Mouse (Mus musculus) 3134 (cell line): ENCODE measurements at regions not wholly inside any gene's neighbourhood (a gene's known extent, or its start where the extent isn't known, plus 50 kb on each side); places are given as distances from the start of the nearest gene placed in this dataset.

Source experiments
- DNase-seq: peaks from one replicate; pipeline ENCODE4 v3.0.0-alpha.2; 2011; ENCODE audit warnings: low spot score; ENCODE audit not compliant: insufficient read length; ENCODE audit errors: extremely low read depth

DNA sequence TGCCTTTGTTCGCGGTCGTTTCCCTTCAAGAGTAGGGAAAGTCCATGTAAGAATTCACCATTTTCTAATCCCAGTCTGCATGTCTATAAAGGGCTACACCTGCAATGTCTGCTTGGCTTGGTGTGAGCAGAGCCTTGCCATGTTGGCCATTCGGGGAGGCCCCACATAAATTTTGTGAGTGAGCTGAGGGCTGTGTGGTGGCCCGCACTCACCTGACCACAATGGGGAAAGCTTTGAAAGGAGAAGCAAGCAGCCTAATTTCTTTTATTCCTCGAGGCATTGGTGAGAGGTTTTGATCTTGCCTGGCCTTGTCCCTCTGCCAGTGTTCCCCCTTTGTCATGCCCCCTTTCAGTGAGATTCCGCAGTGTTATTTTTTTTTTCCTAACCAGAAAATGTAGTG, 70.9 kb upstream of the Tmco5 start:
- DNase-seq: no peak

DNA sequence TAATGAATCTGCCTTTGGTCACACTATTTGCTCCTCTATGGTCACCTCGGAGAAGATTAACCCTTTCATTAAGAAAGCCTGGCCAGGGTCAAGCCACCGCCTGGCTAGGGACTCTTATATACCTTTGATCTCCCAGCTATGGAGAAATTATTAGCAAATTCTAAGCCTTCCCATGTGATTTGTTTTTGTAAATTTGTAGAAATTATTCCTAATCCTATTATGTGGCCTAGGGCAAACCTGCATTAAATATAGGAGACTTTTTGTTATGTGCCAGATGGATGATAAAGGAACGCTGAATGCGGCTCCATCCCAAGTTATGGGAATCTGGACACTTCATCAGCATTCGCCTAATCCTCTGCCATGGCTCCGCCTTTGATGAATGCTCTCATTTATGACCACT, 70.4 kb upstream of the Tmco5 start:
- DNase-seq: no peak

DNA sequence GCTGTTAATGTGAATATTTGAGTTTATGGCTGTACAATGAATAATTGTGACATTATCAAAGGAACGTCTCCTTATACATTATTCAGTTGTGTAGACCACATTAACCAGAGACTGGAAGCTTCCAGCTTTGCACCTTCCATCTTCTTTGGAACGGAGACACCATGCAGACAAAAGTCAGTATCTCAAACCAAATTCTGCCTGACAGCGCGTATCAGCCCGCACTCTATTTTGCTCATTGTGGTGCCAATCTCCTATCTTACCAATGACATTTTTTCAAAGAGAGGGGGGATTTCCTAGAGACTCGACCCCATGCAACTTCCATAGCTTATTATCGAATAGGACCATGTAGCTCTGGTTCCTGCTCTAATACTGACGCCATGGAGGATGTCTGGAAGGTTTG, 69.9 kb upstream of the Tmco5 start:
- no peak for DNase-seq

DNA sequence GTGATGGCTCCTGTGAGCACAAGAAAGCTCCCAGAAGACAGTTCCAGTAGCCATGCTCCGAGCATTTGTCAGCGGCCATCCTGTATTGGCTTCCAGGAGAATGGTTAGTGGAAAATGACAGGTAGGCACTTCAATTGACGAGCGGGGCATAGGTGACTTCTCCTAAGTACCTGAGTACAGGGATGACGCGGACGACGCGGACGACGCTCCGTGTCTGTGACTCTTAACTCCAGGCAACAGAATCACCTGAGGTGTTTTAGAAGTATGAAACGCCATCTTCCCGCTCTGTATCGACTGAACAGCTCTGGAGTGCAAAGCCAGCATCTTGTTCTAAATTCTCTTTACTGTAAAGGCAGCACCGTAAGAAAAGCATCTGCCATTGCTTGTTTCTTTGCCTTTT, 68.4 kb upstream of the Tmco5 start:
- DNase-seq: no peak

DNA sequence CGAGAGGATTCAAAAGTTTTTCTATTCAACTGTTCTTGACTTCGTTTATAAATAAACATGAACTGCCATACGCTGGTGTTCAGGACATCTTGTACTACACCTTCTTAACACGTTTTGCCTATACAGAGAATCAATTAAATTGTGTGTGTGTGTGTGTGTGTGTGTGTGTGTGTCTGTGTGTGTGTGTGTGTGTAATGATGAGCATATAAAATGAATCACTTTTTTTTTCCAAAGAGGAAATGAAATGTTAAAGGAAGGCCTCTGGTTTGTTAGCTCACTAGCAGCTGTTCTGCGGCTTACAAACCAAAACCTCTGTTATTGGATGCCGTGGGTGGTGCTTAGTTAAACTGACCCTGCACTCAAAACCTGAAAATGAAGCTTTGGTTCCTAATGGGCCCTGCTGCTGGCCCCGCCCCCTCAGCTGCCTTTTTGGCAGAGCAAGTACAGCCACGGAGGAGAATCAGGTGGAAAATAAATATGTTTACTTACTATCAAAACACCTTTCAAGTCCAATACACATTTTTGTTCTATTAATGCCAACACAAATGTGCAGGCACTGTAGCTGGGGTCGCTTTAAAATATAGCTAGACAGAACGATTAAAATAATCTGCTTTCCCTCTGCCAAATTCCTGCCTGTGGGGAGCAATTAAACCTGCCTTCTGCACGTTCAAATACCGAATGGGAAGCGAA, 65.5 kb upstream of the Tmco5 start:
- DNase-seq: no peak

DNA sequence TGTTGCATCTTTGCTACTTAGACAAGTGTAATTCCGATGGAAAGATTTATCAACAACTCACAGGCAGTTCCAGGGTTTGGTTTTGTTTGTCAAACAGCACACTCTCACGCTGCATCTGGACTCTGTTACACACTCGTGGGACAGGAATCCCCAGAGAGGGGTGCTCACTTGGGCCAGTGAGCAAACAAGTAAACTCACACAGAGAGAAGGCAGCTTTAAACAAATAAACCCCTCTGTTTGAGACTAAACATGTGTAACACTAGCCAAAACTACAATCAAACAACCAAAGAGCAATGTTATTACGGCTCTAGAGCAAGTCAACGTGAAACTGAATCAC, 65.0 kb upstream of the Tmco5 start:
- no peak for DNase-seq

DNA sequence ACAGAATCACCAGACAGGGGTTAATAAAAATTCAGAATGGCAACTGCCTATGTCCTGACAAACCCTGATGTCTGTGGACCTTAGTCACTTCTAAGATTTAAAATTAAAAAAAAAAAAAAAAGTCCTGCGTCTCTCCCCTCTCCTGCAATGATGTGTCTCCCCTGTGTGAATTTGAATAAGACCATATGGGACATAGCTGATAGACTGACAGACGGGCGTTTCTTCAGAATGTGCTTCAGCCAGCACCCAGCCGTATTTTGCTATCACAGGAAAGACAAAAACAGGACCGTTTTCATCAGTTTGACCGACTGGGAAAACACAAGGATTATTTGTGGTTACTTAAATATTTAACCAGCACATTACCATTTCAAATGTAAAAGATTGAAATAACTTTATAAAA, 61.4 kb upstream of the Tmco5 start:
- DNase-seq: no peak

DNA sequence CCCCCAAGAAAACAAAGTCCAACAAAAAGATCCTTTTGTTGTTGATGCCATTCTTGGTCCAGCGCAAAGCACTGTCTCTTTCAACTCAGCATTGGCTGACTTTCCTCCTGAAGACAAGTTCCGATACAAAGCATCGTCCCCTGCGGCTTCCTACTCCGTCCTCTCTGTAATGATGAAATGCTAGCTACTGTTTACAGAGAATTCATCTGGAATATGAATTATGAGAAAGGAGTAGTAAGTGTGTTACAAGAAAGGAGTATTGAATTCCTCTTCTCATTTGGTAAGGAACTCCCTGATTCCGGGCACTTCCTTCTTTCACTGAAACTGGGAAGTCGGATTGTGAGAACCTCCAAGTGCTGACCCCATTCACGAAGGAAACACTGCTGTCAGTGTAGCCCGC, 60.9 kb upstream of the Tmco5 start:
- no peak for DNase-seq

DNA sequence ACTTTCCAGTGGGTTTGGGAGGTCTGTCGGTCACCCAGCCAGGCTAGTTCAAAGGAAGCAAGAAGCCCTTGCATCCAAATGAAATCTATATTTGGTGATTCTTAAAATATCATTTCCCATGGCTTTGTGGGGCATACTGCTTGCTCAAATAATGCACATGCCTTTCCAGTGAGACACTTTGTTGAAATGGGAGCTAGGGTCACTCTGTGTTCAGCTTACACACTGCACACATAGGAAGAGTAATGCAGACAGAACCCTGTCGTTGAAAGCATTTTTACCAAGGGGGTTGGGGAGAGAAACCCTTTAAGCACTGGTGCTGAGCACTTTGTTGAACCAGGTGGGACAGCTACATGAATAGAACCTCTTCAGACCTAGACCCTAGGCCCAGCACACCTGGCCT, 59.9 kb upstream of the Tmco5 start:
- DNase-seq: no peak

DNA sequence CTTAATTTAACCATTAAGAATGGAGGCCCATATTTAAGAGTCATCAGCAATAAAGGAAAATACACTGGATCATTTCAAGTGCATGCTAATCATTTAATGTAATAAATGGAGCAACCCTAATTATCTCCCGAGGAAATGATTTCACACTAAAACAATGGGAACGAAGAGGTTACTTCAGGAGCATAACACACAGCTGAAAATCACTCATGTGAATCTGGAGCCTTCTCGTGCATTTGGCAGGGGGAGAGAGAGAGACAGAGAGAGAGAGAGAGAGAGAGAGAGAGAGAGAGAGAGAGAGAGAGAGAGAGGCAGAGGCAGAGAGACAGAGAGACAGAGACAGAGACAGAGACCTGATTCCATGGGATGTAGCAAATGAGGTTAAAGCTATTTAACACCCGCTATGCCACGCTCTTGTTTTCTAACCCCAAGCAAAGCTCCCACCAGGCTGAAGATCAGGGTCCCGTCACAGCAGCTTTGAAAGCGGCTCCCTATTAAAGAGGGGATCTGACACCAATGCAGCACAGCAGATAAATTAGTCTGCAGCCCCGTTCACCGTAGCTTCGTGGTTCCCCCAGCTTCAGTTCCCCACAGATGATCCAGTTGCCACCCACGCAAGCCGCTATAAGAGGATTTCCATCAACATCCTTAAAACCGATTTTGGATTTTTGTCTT, 59.3 kb upstream of the Tmco5 start:
- DNase-seq: no peak

DNA sequence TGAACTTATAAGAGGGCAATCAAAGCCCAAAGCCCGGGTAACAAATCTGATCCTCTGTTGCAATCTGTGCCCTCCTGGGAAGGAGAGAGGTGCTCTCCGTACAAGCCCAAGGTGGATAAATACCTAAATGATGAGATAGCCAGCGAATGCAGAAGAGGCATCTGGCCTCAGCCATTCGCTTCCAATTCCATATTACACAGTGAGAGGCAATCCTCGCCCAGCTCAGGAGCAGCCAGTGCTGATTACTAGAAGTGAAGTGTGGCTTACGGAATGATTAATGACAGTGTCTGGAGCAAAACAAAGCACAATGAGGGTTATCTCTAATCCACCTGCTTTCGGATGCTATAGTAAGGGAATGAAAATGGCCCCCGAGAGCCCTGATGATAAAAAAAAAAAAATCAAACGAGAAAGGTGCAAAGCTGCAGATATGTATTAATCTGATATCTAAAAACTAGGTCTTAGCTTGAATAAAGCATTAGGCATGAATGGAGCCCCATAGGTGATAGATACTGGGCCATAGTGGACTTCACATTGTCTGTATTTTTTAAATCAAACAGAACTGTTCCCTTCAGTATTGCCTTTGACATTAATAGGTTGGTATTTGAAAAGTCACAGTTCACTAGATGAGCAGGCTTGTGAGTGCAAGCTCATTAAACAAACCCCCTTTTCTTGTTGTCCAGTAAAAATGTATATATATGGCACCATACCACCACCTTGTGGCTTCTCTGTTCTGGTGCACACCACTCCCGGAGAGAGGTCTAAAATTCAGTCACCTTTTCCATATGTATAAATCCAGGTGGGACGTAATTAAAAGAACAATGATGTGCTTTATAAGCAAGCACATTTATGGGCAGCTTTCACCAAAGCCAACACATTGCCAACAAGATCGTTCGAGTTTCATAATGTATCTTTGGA, 57.4 kb upstream of the Tmco5 start:
- DNase-seq: no peak
